Mouse (Mus musculus) CH12.LX (cell line): ENCODE data around the gene Gm10392. TPM values are rescaled to one million over a fixed set of nuclear protein-coding genes. Genes with fewer than 3 reads are reported as not detected.

Experiments
- DNase-seq: peaks from one replicate; pipeline ENCODE4 v3.0.0-alpha.2; 2013; ENCODE audit errors: extremely low read depth
- H3K27ac ChIP-seq: 2 replicates; pipeline ENCODE4 v1.5.1; 2012; ENCODE audit warnings: low read depth, mild to moderate bottlenecking, control low read depth, moderate library complexity; ENCODE audit not compliant: insufficient read depth
- H3K27me3 ChIP-seq: replicated peaks from 2 replicates; pipeline ENCODE3; 2012; ENCODE audit warnings: inconsistent platforms
- H3K36me3 ChIP-seq, 2 experiments: replicated peaks in 1 of 2; 2 replicates each; pipeline versions ENCODE3 to v1.6.1; 2012; ENCODE audit warnings: inconsistent platforms in 1 of 2, low read length in 1 of 2, mild to moderate bottlenecking in 1 of 2, mixed read lengths in 1 of 2, moderate library complexity in 1 of 2; ENCODE audit not compliant: control insufficient read depth in 1 of 2, insufficient read depth in 1 of 2
- H3K4me1 ChIP-seq, 2 experiments: 2 replicates each; pipeline ENCODE4 v1.6.1; 2012; ENCODE audit warnings: inconsistent platforms in 1 of 2, moderate library complexity in 1 of 2; ENCODE audit not compliant: insufficient read depth in 2 of 2, control insufficient read depth in 1 of 2
- H3K4me2 ChIP-seq: 2 replicates; pipeline ENCODE4 v1.6.1; 2012; ENCODE audit warnings: low read depth, mild to moderate bottlenecking, control low read depth; ENCODE audit not compliant: poor library complexity, insufficient read depth, severe bottlenecking
- H3K4me3 ChIP-seq, 3 experiments: fragments of 150-350 bp in 1 of 3; sonication (generic) in 1 of 3; replicated peaks in 1 of 3; 2 replicates each; pipeline versions ENCODE3 to v1.5.1; 2011 to 2012; ENCODE audit warnings: low read depth in 2 of 3, low read length in 2 of 3, mild to moderate bottlenecking in 2 of 3, moderate library complexity in 2 of 3, control low read depth in 1 of 3, improper control_type of control experiment in 1 of 3, inconsistent platforms in 1 of 3, mixed read lengths in 1 of 3; ENCODE audit not compliant: poor library complexity in 1 of 3
- H3K79me2 ChIP-seq: replicated peaks from 2 replicates; pipeline ENCODE4 v1.6.1; 2012; ENCODE audit warnings: mild to moderate bottlenecking, moderate library complexity; ENCODE audit not compliant: control insufficient read depth, poor library complexity, insufficient read depth, severe bottlenecking; ENCODE audit errors: extremely low read depth
- H3K9ac ChIP-seq: 2 replicates; pipeline ENCODE4 v1.6.1; 2012; ENCODE audit warnings: low read depth, mild to moderate bottlenecking, control low read depth, moderate library complexity; ENCODE audit not compliant: insufficient read depth
- H3K9me3 ChIP-seq: replicated peaks from 2 replicates; pipeline ENCODE3; 2012; ENCODE audit warnings: low read length, inconsistent platforms, mixed read lengths
- BHLHE40 ChIP-seq: IDR thresholded peaks from 2 replicates; pipeline ENCODE4 v1.6.1; 2011; ENCODE audit warnings: mild to moderate bottlenecking, low read depth, low read length, improper control_type of control experiment
- E2F4 ChIP-seq: IDR thresholded peaks from 2 replicates; pipeline ENCODE4 v1.6.1; 2011; ENCODE audit warnings: low read depth, low read length, improper control_type of control experiment; ENCODE audit not compliant: insufficient replicate concordance
- ELF1 ChIP-seq: IDR thresholded peaks from 2 replicates; pipeline ENCODE4 v1.6.1; 2014; ENCODE audit warnings: low read depth, mild to moderate bottlenecking, inconsistent platforms, low read length, improper control_type of control experiment
- ETS1 ChIP-seq: conservative IDR thresholded peaks from 2 replicates; pipeline ENCODE4 v1.6.1; 2012; ENCODE audit warnings: low read depth, mild to moderate bottlenecking, inconsistent platforms, low read length, improper control_type of control experiment, moderate library complexity
- HCFC1 ChIP-seq: IDR thresholded peaks from 2 replicates; pipeline ENCODE4 v1.6.1; 2012; ENCODE audit warnings: low read depth, mild to moderate bottlenecking, inconsistent platforms, low read length, improper control_type of control experiment
- IRF4 ChIP-seq: IDR thresholded peaks from 2 replicates; pipeline ENCODE4 v1.6.1; 2014; ENCODE audit warnings: low read depth, mild to moderate bottlenecking, inconsistent platforms, low read length, improper control_type of control experiment
- JUN ChIP-seq: IDR thresholded peaks from 2 replicates; pipeline ENCODE4 v1.6.1; 2011; ENCODE audit warnings: low read depth, mild to moderate bottlenecking, low read length, improper control_type of control experiment, moderate library complexity; ENCODE audit not compliant: insufficient read depth
- JUND ChIP-seq: conservative IDR thresholded peaks from 2 replicates; pipeline ENCODE4 v1.6.1; 2011; ENCODE audit warnings: low read depth, low read length, improper control_type of control experiment
- KAT2A ChIP-seq: IDR thresholded peaks from 2 replicates; pipeline ENCODE4 v1.6.1; 2012; ENCODE audit warnings: low read length, improper control_type of control experiment, inconsistent platforms; ENCODE audit not compliant: insufficient replicate concordance
- MAFK ChIP-seq: IDR thresholded peaks from 2 replicates; pipeline ENCODE4 v1.6.1; 2011; ENCODE audit warnings: low read length, improper control_type of control experiment; ENCODE audit not compliant: insufficient replicate concordance
- MAX ChIP-seq: IDR thresholded peaks from 2 replicates; pipeline ENCODE4 v1.6.1; 2011; ENCODE audit warnings: low read length, improper control_type of control experiment
- MAZ ChIP-seq: IDR thresholded peaks from 2 replicates; pipeline ENCODE4 v1.6.1; 2012; ENCODE audit warnings: low read depth, mild to moderate bottlenecking, inconsistent platforms, low read length, improper control_type of control experiment, moderate library complexity
- MEF2A ChIP-seq: IDR thresholded peaks from 2 replicates; pipeline ENCODE4 v1.6.1; 2014; ENCODE audit warnings: low read depth, mild to moderate bottlenecking, inconsistent platforms, low read length, improper control_type of control experiment, borderline replicate concordance
- MXI1 ChIP-seq: IDR thresholded peaks from 2 replicates; pipeline ENCODE4 v1.6.1; 2011; ENCODE audit warnings: mild to moderate bottlenecking, low read depth, low read length, improper control_type of control experiment
- POLR2A ChIP-seq: IDR thresholded peaks from 2 replicates; pipeline ENCODE4 v1.6.1; 2011; ENCODE audit warnings: low read depth, mild to moderate bottlenecking, improper control_type of control experiment, low read length
- SIN3A ChIP-seq: IDR thresholded peaks from 2 replicates; pipeline ENCODE4 v1.6.1; 2012; ENCODE audit warnings: low read length, improper control_type of control experiment, inconsistent platforms
- SMC3 ChIP-seq: IDR thresholded peaks from 2 replicates; pipeline ENCODE4 v1.6.1; 2011; ENCODE audit warnings: low read depth, low read length, improper control_type of control experiment
- TBP ChIP-seq: conservative IDR thresholded peaks from 2 replicates; pipeline ENCODE4 v1.6.1; 2011; ENCODE audit warnings: low read depth, low read length, improper control_type of control experiment
- UBTF ChIP-seq: IDR thresholded peaks from 2 replicates; pipeline ENCODE4 v1.6.1; 2012; ENCODE audit warnings: low read depth, mild to moderate bottlenecking, inconsistent platforms, low read length, improper control_type of control experiment, moderate library complexity
- USF1 ChIP-seq: IDR thresholded peaks from 2 replicates; pipeline ENCODE4 v1.6.1; 2014; ENCODE audit warnings: low read depth, mild to moderate bottlenecking, inconsistent platforms, low read length, improper control_type of control experiment
- USF2 ChIP-seq: conservative IDR thresholded peaks from 2 replicates; pipeline ENCODE4 v1.6.1; 2011; ENCODE audit warnings: low read depth, low read length, improper control_type of control experiment
- ZKSCAN1 ChIP-seq: IDR thresholded peaks from 2 replicates; pipeline ENCODE4 v1.6.1; 2012; ENCODE audit warnings: low read depth, inconsistent platforms, low read length, improper control_type of control experiment, borderline replicate concordance
- ZMIZ1 ChIP-seq: IDR thresholded peaks from 2 replicates; pipeline ENCODE4 v1.6.1; 2012; ENCODE audit warnings: low read depth, mild to moderate bottlenecking, inconsistent platforms, low read length, improper control_type of control experiment
- dilution Hi-C: fragments of 300-500 bp; cut with MboI; formaldehyde crosslinking; loops from 2 replicates; pipeline ENCODE4 v1.14.3; 2020; ENCODE audit warnings: low sequenced_read_pairs; ENCODE audit not compliant: extremely low pct_unique_long_range_greater_than_20kb, extremely low pct_ligation_motif_present
- in situ Hi-C: fragments of 300-500 bp; cut with MboI; formaldehyde crosslinking; loops from 3 replicates; pipeline ENCODE4 v1.14.3; 2019; ENCODE audit warnings: low sequenced_read_pairs, low pct_ligation_motif_present, low pct_unique_long_range_greater_than_20kb, mixed read lengths
- polyA plus RNA-seq: library from polyadenylated mRNA; unstranded; fragments of >175 nt; gene quantifications from 2 replicates; pipeline ENCODE4 v1.2.1, GENCODE M21; 2012; ENCODE audit warnings: low read depth; ENCODE audit not compliant: insufficient read length
- total RNA-seq, 2 experiments: library from RNA; depleted of rRNA; stranded (reverse); fragments of 300-350 nt in 1 of 2; fragments of >200 nt in 1 of 2; gene quantifications; 2 replicates each; pipeline ENCODE4 v1.2.3; 2012 to 2014

Gene Gm10392
- total and polyA plus RNA-seq, 3 experiments = 0.13 to 0.17 TPM; not detected in 1

DNA sequence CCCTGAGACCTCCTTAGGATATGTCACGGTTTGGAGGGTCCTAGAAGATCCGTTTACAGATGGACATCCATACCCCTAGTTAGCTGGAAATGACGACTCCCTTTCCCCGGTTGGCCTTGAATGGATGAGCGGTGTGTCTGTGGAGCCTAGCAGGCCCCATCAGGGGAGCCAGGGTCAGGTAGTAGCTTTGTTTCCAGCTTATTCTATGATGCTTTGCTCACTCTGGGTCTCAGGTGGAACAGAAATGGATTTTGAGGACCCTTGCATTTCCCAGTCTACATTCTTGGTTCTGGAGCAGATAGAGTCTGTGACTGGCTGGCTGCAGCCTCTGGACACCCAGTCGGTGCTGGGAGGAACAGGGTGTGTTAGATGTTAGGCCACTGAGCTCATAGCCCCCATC lies 24.2 kb downstream of the Gm10392 start:
- H3K9ac ChIP-seq = peak overlapping the region; percentile 95; the same call in 1 of the 2 replicates
- peak overlapping the region; percentile 86 for H3K4me2 ChIP-seq
- DNase-seq = no peak
- peak overlapping the region; percentile 83 to 99 (median 84) for H3K4me3 ChIP-seq
- peaks cover 34% of the 10 kb centered on the region for H3K79me2 ChIP-seq
- peaks cover 19 to 66% of the 10 kb centered on the region in 2 experiments for H3K4me1 ChIP-seq
- dilution Hi-C loops = no loop called here
- no peaks in the 10 kb centered on the region for H3K9me3 ChIP-seq
- H3K27ac ChIP-seq = no peak overlapping the region
- TF ChIP-seq SMC3 (no peak), E2F4 (no peak), MAFK (no peak), JUND (no peak), ELF1 (no peak), BHLHE40 (no peak), MAX (no peak), JUN (no peak), ETS1 (no peak), MXI1 (no peak; the same call in 1 of the 2 replicates), MAZ (no peak), POLR2A (no peak), MEF2A (no peak), TBP (no peak), IRF4 (no peak), KAT2A (no peak)
- peaks cover 7 to 37% of the 10 kb centered on the region in 2 experiments for H3K36me3 ChIP-seq
- in situ Hi-C loops = loop anchor here (5.0 kb wide), 1 partner anchor 128 kb away; no protein-coding TSS in a partner anchor
- H3K27me3 ChIP-seq = peaks cover 12% of the 10 kb centered on the region

DNA sequence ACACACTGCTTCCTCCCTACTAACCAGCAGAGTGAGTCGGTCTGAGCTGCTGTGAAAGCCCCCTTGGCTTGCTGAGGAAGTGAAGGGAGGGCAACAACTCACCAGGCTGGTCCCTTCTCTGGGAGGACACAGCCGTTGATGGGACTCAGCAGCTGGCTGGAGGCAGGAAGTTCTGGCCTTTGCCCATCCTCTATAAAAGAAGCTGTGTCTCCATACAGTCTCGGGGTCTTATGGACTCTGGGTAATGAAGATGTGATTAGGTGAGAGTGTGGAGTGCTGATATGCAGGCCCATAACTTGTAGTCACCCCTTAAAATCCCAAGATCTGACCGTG lies 24.7 kb downstream of the Gm10392 start:
- peaks cover 2 to 32% of the 10 kb centered on the region in 2 experiments for H3K36me3 ChIP-seq
- no peaks in the 10 kb centered on the region for H3K9me3 ChIP-seq
- DNase-seq = no peak
- peaks cover 19 to 66% of the 10 kb centered on the region in 2 experiments for H3K4me1 ChIP-seq
- H3K27me3 ChIP-seq = peaks cover 15% of the 10 kb centered on the region
- dilution Hi-C loops (no loop called here), in situ Hi-C loops (no loop called here)
- H3K4me3 ChIP-seq = peak overlapping the region; percentile 83 to 99 (median 84)
- TF ChIP-seq MEF2A = no peak; the same call in 1 of the 2 replicates
- TF ChIP-seq SIN3A = no peak; the same call in 1 of the 2 replicates
- TF ChIP-seq ZMIZ1 = no peak
- no peak for TF ChIP-seq ZKSCAN1
- no peak for TF ChIP-seq USF1
- no peak; the same call in 1 of the 2 replicates for TF ChIP-seq MXI1
- TF ChIP-seq ETS1 = no peak
- TF ChIP-seq HCFC1 = no peak; the same call in 1 of the 2 replicates
- no peak for TF ChIP-seq MAFK
- no peak for TF ChIP-seq UBTF
- no peak for TF ChIP-seq USF2
- peaks cover 34% of the 10 kb centered on the region for H3K79me2 ChIP-seq
- H3K27ac ChIP-seq = no peak overlapping the region; the same call in 1 of the 2 replicates
- H3K4me2 ChIP-seq = peak overlapping the region; percentile 86
- peak overlapping the region; percentile 95 for H3K9ac ChIP-seq
